Mouse (Mus musculus) ES-Bruce4 (cell line): ENCODE data around the gene Grid2. TPM values are rescaled to one million over a fixed set of nuclear protein-coding genes. Genes with fewer than 3 reads are reported as not detected.

Experiments
- H3K27ac ChIP-seq: 2 replicates; pipeline ENCODE4 v1.5.1; 2012; ENCODE audit warnings: low read length, inconsistent platforms; ENCODE audit not compliant: insufficient read depth
- H3K27me3 ChIP-seq: 2 replicates; pipeline ENCODE4 v1.6.1; 2012; ENCODE audit warnings: mild to moderate bottlenecking, low read length, inconsistent platforms; ENCODE audit not compliant: control insufficient read depth, poor library complexity, insufficient read depth, severe bottlenecking
- H3K36me3 ChIP-seq: 2 replicates; pipeline ENCODE4 v1.6.1; 2012; ENCODE audit warnings: inconsistent platforms, mild to moderate bottlenecking, low read length, moderate library complexity; ENCODE audit not compliant: control insufficient read depth, poor library complexity, insufficient read depth, severe bottlenecking
- H3K4me1 ChIP-seq: one replicate; pipeline ENCODE4 v1.8.1; 2011; ENCODE audit warnings: low read length; ENCODE audit not compliant: control insufficient read depth, insufficient read depth
- H3K4me3 ChIP-seq: 2 replicates; pipeline ENCODE4 v1.5.1; 2011; ENCODE audit warnings: low read depth, mild to moderate bottlenecking, low read length
- H3K9ac ChIP-seq: 2 replicates; pipeline ENCODE4 v1.6.1; 2012; ENCODE audit warnings: low read depth, mild to moderate bottlenecking, inconsistent platforms; ENCODE audit not compliant: poor library complexity, severe bottlenecking
- H3K9me3 ChIP-seq: replicated peaks from 2 replicates; pipeline ENCODE4 v1.6.1; 2012; ENCODE audit warnings: mild to moderate bottlenecking, low read length, inconsistent platforms; ENCODE audit not compliant: control insufficient read depth, poor library complexity, insufficient read depth, severe bottlenecking
- CTCF ChIP-seq: IDR thresholded peaks from one replicate; pipeline ENCODE4 v1.8.1; 2011; ENCODE audit warnings: low read depth, low read length
- EP300 ChIP-seq: IDR thresholded peaks from 2 replicates; pipeline ENCODE4 v1.6.1; 2011; ENCODE audit warnings: low read depth, low read length; ENCODE audit not compliant: insufficient read depth
- POLR2A ChIP-seq: IDR thresholded peaks from one replicate; pipeline ENCODE4 v1.8.1; 2011; ENCODE audit warnings: low read length; ENCODE audit not compliant: insufficient read depth
- polyA plus RNA-seq: library from polyadenylated mRNA; stranded (reverse); fragments of >200 nt; gene quantifications from 2 replicates; pipeline ENCODE4 v1.2.4, GENCODE M21; 2011; ENCODE audit warnings: low read depth; ENCODE audit not compliant: missing spikeins, insufficient read depth, insufficient read length

The Grid2 gene
- polyA plus RNA-seq, 1 experiment = 0.15 TPM

- no peak overlapping the region for H3K4me3 ChIP-seq
- no peak overlapping the region for H3K27ac ChIP-seq
- no peaks in the 10 kb centered on the region for H3K4me1 ChIP-seq
- H3K27me3 ChIP-seq = no peaks in the 10 kb centered on the region
- no peak overlapping the region for H3K9ac ChIP-seq
- no peak for TF ChIP-seq POLR2A
- no peak for TF ChIP-seq EP300
- TF ChIP-seq CTCF = no peak
- no peaks in the 10 kb centered on the region for H3K36me3 ChIP-seq
- no peaks in the 10 kb centered on the region; the same call in 1 of the 2 replicates for H3K9me3 ChIP-seq
These were observed 1008.5 kb downstream of the Grid2 start for GRCm38 (mm10) chr6:64264224-64264623.

- Histone ChIP-seq H3K9me3 (no peaks in the 10 kb centered on the region), H3K9ac (no peak overlapping the region), H3K27ac (no peak overlapping the region), H3K36me3 (no peaks in the 10 kb centered on the region), H3K4me1 (no peaks in the 10 kb centered on the region), H3K27me3 (no peaks in the 10 kb centered on the region), H3K4me3 (no peak overlapping the region)
- TF ChIP-seq CTCF (no peak), EP300 (no peak), POLR2A (no peak)
These were observed 1018.8 kb downstream of the Grid2 start for GRCm38 (mm10) chr6:64274319-64275114.

DNA sequence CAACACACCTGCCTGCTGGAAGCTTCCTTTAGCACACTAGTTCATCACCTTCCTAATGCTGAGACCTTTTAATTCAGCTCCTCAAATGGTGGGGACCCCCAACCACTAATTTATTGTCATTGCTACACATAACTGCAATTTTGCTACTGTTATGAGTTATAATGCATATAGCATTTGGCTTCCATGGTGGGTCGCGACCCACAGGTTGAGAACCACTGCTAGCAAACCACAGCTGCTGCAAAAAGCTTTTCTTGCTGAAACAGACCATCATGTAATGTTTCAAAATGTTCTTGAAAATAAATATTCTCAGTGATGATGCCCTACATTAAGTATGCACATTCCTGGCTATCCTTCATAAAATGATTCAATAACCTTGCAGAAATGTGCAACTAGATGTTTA is 1024.3 kb downstream of the Grid2 start:
- H3K4me1 ChIP-seq = no peaks in the 10 kb centered on the region
- no peak for TF ChIP-seq CTCF
- no peak for TF ChIP-seq POLR2A
- no peak for TF ChIP-seq EP300
- no peak overlapping the region for H3K9ac ChIP-seq
- H3K4me3 ChIP-seq = no peak overlapping the region
- no peaks in the 10 kb centered on the region for H3K27me3 ChIP-seq
- no peaks in the 10 kb centered on the region for H3K9me3 ChIP-seq
- no peak overlapping the region for H3K27ac ChIP-seq
- H3K36me3 ChIP-seq = no peaks in the 10 kb centered on the region

DNA sequence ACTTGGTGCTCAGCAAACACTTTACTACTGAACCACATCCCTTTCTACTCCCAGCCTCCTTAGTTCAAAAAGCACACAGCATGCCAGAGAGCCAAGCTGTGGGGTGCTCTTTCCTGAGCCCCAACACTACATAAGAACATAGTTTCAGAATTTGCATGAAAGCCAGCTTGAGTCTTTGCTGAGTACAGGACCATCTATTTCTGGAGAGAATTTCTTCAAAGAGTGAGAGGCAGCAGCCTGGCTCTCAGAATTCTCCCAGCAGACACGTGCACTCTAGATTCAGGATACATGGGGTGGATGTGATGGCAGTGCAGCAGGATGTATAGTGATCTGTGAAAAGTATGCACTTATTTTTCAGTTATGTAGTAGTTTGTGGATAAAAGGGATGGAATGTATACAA is 1038.1 kb downstream of the Grid2 start:
- TF ChIP-seq POLR2A (no peak), EP300 (no peak), CTCF (no peak)
- H3K4me1 ChIP-seq = no peaks in the 10 kb centered on the region
- no peaks in the 10 kb centered on the region for H3K36me3 ChIP-seq
- H3K27me3 ChIP-seq = no peaks in the 10 kb centered on the region
- H3K9ac ChIP-seq = no peak overlapping the region
- H3K4me3 ChIP-seq = no peak overlapping the region
- H3K27ac ChIP-seq = no peak overlapping the region
- no peaks in the 10 kb centered on the region for H3K9me3 ChIP-seq

- Histone ChIP-seq H3K9ac (no peak overlapping the region), H3K27ac (no peak overlapping the region), H3K9me3 (no peaks in the 10 kb centered on the region), H3K27me3 (no peaks in the 10 kb centered on the region), H3K36me3 (no peaks in the 10 kb centered on the region), H3K4me1 (no peaks in the 10 kb centered on the region), H3K4me3 (no peak overlapping the region)
- TF ChIP-seq EP300 (no peak), POLR2A (no peak), CTCF (no peak)
These were observed 1042.0 kb downstream of the Grid2 start for GRCm38 (mm10) chr6:64297633-64298032.

- Histone ChIP-seq H3K9me3 (no peaks in the 10 kb centered on the region), H3K36me3 (no peaks in the 10 kb centered on the region)
- TF ChIP-seq POLR2A (no peak), EP300 (no peak), CTCF (no peak)
These were observed 1049.2 kb downstream of the Grid2 start for GRCm38 (mm10) chr6:64304709-64305476.

More at GRCm38 (mm10) chr6:64304709-64305476, 1049.2 kb downstream of the Grid2 start:
- Histone ChIP-seq H3K27ac (no peak overlapping the region), H3K4me1 (no peaks in the 10 kb centered on the region), H3K9ac (no peak overlapping the region), H3K27me3 (no peaks in the 10 kb centered on the region), H3K4me3 (no peak overlapping the region)
